Mouse (Mus musculus): ENCODE data around the gene Anxa5.
A peak's percentile ranks its signal among the peaks of the same experiment; 100 is the strongest.

The Anxa5 gene

DNA sequence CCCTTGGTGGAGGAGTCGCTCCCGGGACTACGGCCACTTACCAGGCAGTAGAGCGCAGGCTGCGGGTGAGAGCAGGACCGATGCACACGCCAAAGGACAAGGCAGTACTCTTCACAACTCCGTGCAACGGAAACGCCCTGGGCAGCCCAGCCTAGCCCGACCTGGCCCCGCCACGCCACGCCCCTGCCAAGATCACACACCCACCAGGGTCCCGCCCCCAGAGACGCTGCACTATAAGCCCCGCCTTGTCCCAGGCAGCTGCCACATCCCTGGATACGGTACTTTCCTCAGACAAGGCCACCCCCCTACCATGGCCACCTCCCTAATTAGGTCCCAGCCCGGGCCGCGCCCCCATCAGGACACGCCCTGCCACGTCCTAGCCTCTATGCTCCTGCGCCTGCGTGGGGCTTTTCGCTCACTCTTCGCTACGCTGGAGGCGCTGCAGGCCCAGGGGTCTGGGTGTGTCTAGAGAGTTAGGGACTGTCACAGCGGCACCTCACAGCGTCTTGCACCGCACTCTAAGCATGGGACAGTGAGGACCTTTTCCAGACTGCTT is at the start of gene Anxa5, which contains the start of gene 1810062G17Rik:
Anxa5 (minus strand) TSS at position 363 of the 556 bp plus-strand sequence.
1810062G17Rik (plus strand) TSS at position 406 of the 556 bp plus-strand sequence.
- DNase-seq (ENCODE audit: low spot score), result peak; percentile 91

DNA sequence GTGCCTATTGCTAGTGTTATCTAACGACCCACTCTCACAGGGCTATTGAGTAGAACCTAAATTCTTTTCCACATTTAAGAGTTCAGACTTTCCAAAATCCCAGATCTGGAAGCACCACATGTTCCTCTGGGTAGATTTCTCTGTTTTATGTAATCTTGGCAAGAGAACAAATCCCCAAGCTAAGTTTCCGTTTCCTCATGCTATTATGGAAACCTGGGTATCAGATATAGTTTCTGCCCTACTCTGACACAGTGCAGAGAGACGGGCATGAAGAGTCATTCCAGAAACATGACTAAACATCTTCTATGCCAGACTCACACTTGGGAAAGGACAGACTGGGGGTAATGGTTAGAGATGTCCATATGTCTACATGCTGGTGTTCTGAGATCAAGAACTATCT is 48.8 kb upstream of the Anxa5 start:
- DNase-seq (ENCODE audit: low spot score), result no peak

DNA sequence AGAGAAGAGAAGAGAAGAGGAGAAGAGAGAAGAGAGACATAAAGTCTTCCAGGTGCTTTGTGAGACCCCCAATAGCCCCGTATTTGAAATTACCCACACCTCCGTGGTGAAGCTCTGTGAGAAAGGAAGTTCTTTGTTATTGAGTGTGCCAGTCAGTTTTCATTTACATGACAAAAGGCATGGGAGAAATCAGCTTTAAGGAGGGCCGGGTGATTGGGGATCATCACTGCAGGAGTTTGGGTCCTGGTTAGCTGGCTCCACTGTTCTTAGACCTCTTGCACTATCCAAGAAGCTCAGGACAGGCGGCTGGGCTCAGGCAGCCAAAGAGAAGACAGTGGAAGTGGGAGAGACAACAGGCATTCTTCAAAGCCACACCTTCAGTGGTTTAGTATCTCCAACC is 46.4 kb upstream of the Anxa5 start:
- DNase-seq (ENCODE audit: low spot score), result no peak

DNA sequence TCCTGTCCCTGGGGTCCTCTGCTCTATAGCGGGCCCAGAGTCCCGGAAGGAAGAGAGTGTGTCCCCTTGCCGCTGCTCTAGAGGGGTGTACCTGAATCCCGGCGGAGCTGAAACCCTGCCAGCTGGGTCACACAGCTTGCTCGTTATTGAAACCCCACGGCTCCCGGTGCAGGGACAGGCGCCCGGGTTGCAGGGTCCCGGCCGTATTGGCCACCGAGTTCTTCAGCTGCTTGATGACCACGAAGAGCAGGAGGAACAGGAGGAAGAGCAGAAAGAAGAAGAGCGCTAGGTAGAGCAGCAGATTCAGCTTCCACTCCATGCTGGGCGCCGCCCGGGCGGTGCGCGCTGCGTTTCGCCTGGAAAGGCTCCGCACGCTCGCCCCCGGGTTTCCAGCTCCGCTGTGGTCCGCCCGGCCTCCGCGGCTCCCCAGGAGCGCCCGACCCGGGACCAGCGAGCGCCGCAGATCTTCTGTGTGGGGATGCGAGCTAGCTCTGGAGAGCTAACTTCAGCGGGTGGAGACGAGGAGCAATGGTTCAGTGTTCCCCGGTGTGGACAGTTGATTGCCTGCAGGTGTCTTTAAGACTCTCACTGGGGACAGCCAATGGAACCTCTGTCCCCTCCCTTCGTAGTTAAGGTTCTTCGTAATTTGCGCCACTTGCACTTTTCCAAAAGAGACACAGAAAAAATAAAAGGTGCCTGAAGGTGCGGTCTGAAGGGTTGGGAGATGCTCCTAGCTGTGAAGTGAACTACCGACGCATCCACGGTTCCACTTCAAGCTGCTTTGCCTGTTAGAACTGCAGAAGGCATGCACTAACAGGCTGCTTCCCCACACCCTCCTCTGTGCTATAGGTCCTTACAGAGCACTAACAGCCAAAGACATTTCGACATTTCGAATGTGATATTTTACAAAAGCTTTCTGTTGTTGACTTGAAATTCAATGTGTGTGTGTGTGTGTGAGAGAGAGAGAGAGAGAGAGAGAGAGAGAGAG is 45.7 kb upstream of the Anxa5 start, which contains the start of gene Gm11549:
Gm11549 (minus strand) TSS at position 741 of the 988 bp plus-strand sequence.
- DNase-seq (ENCODE audit: low spot score), result no peak

DNA sequence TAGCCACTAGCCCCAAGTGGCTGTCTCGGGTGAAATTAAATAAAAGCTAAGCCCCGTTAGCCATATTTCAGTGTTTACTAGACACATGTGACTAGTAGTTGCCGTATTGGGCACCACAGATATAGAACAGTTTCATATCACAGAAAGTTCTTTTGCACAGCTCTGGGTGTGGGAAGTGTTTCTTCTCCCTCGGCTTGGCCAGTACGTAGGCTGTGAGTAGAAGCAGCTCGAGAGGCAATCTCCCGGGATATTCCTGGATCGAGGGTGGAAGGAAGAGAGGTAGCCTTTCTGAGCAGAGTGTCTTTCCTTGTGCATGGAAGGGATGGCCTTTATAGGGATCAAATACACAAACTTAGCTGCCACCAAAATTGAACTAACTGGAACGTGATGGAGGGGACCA is 40.5 kb upstream of the Anxa5 start:
- no peak for DNase-seq (ENCODE audit: low spot score)

DNA sequence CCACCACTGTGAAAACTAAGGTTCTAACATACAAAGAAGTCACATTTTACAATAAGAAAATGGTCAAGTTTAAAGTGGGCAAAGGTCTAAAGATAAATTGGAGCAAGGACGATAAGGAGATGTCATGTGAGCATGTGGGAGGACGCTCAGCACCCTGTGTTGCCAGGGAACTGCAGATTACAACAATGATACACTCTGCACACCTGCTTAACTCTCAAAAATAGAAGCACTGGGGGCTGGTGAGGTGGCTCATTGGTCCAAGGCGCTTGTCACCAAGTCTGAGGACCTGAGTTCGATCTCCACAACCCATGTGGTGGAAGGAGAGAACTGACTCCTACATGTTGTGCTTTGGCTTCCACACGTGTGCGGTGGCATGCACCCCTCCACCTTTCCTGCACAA is 35.8 kb upstream of the Anxa5 start:
- no peak for DNase-seq (ENCODE audit: low spot score)

DNA sequence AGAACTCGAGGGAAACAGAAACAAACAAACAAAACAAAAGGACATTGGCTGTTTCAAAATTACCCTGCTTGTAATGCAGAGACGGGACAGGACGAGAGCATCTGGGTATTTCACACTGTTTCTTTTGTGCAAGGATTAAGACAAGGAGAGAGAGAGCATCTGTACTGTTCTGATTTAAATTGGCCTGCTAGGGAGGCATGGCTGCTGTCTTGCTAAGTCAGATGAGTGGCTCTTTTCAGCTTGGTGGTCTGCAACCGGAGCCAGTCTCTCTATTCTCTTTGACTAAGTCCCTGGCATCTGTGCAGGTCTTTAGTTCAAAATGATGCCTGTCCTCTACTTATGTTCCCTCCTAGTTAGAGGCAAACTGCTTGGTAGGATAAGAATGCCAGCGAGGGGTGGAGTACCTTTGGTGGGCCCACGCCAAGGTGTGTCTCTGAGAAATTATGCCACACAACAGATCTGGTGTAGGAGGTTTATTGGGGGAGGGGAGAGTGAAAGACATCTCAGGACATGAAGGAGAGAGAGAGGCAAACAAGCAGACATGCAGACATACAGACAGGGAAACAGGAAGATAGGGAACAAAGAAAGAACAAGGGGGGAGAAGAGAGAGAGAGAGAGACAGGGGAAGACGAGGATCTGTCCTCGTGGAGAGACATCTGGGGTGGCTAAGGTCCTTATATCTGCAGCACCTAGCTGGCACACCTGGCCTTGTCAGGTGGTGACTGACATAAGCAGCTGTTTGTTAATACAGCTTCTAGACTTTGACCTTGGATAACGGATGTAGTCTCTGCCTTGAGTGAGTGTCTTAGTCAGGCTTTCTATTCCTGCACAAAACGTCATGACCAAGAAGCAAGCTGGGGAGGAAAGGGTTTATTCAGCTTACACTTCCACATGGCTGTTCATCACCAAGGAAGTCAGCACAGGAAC is 30.4 kb upstream of the Anxa5 start:
- DNase-seq (ENCODE audit: low spot score), result no peak

DNA sequence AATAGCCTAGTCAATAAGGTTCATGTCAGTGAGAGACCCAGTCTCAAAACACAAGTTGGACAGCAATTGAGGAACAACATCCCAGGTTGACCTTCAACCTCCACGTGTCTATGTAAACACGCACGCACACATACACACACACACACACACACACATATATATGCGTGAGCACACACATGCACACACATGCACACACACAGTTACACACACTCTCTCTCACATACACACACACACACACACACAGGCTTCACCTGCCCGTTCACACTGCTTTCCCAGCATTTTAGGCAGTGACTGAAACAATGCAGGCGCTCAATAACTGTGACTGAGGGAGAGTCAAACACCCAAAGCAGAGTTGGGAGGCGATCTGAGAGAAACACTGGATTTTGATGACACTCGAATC is 29.6 kb upstream of the Anxa5 start:
- no peak for DNase-seq (ENCODE audit: low spot score)

DNA sequence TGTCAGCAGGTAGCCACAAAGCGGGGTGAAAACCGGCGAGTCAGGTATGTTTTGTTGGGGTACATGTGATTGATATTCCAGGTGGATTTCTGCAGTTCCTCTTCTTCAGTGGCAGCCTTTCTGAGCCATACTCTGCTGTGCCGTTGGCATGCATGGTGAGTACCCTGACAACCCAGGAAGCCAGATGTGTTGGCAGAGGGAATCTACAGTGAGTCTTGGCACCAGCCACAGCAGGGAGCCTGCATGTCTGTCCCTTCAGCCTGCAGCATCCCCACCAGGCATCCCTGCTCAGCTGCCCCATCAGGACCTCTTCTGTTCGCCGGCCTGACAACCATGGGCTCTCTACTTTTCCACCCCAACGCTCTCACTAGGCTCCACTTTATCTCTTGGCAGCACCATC is 25.9 kb upstream of the Anxa5 start:
- no peak for DNase-seq (ENCODE audit: low spot score)

DNA sequence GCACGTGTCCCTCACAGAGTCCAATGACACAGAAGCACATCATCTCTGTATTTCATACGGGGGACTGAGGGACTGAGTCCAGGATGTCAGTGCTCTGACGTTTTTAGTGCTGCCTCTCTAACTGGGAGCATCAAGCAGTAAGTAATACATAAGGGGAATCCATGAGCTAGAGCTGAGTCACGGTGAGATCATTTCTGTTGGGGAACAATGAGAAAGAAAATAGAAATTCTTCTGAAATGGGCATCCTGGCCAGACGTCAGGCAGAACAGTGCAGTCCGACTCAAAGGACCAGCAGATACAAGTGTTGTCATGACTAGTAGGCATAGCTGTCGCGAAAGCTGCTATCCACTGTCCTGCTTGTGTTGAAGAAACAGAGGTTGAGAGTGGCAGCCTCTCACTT is 25.3 kb upstream of the Anxa5 start:
- DNase-seq (ENCODE audit: low spot score), result no peak

DNA sequence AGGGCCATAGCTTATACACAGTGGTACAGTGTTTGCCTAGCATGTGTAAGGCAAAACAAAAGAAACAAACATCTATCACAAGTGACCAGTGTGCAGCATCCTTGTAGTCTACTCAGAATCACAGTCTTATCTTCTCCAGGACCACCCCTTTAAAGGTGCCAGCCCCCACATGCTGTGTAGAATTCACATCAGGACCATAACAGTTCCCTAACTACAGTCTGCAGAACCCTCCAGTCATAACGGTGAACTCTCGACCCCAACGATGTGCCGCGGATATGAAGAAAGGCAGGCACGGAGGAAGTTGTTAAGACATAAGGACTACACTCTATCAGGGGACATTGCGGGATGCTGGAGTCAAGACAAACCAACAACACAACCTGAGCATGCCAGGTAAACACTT is 23.7 kb upstream of the Anxa5 start:
- no peak for DNase-seq (ENCODE audit: low spot score)

DNA sequence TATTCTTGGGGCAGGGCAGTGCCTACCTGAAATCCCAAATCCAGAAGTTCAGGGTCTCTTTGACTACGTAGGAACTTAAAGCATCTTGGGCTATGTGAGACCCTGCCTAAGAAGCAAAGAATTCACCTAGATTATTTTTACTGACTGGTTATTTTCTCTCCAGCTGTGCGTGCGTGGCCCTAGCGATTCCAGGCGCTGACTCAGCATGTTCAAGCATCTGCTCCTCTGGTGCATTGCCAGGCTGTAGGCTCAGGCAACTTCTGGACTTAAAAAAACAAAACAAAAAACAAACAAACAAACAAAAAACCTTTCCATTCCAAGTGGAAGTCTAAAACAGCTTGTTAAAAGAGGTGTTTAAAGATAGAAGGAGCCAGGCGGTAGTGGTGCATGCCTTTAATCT is 22.5 kb upstream of the Anxa5 start:
- no peak for DNase-seq (ENCODE audit: low spot score)

DNA sequence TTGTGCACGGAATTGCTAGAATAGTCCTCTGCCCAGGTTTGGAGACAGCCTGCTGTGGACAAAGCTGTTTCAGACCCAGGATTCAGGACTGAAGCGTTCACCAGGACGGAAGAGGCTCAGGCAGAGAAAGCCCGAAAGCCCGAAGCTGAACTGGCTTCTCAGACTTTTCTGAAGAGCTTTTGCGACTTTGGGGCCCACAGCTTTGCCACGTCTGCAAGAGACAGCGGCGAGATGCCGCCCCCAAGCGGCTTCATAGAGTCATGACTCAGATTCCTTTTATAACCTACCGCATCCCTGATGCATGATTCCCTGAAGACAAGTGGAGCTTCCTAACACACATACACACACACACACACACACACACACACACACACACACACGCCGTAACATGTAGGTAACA is 21.1 kb upstream of the Anxa5 start:
- no peak for DNase-seq (ENCODE audit: low spot score)

DNA sequence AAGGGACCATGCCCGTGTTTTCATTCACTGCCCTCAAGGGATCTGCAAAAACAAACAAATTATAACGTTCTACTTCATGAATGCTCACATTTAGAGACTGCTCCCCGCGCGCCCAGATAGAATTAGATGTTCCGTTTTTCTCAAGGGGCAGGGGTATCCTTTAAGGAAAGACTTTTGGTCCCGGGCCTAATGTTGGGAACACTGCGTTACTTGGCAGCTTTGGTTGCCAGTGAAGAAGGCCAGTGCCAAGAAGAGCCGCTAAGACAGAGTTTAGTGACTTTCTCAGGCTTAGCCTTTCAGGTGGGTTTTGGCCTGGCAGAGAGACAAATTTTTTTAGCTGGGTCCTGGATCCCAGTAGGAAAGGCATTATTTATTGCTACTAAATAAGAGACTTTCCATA is 20.6 kb upstream of the Anxa5 start:
- no peak for DNase-seq (ENCODE audit: low spot score)

DNA sequence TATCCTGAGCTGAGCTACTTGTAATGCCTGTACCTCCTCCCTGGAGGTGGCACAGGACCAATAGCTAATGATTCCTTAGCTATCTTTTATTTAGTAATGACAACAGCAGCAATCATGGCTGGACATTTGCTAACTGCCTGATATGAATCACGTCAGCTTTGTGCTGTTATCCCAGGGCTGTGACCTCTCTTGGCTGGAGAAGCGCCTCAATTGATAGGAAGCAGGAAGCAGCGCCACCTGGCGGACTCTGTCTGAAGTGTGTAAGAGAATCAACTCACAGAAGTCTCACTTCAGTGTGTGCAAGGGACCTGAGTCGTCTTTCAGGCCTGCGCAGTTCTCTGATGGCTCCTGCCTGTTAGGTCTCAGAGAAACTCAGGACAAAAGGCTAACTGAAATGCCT is 19.7 kb upstream of the Anxa5 start:
- DNase-seq (ENCODE audit: low spot score), result peak; percentile 42

DNA sequence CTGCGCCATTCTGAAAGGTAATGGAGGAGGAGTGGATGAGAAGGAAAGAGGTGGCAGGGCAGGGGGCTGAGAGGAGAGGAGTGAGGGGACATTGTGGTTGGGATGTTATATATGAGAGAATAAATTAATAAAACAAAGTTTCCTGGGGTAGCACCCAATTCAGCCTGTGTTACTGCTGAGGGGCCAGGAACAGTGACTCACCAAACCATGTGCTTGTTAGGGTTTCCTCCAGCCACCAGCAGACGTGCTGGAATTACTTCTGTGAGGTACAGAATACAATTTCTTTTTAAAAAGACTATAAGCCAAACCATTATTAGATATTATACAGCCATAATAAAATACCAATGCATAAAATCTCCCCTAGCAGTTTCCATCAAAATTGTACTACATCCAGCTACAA is 18.9 kb upstream of the Anxa5 start:
- no peak for DNase-seq (ENCODE audit: low spot score)

DNA sequence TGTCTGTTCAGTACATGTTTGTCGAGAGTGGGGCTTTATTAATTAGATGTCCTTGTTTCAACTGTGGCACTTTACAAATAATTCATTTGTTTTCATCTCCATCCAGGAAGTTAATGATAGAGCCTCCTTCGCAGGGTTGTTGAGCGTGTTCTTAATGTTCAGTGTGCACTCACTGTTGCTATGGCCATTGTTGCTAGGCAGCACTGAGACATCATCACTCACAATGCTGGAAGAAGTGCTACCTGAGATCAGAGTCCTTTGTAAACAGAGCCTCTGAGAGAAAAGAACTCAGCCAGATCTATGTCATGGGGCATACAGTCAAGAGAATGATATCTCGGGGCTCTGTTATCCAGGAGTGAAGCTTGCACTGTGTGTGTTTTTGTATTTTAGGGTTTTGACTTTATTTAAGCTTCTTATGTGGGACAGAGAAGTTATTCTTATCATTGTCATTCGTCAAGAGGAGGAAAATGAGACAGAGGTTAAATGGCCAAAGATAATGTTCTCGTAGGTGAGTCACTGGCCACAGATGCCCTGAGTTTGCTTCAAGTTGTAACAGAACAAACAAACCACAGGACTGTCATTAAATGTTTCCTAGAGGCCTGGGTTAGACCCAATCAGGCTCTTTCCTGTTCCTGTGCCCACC is 18.1 kb upstream of the Anxa5 start:
- DNase-seq (ENCODE audit: low spot score), result no peak

DNA sequence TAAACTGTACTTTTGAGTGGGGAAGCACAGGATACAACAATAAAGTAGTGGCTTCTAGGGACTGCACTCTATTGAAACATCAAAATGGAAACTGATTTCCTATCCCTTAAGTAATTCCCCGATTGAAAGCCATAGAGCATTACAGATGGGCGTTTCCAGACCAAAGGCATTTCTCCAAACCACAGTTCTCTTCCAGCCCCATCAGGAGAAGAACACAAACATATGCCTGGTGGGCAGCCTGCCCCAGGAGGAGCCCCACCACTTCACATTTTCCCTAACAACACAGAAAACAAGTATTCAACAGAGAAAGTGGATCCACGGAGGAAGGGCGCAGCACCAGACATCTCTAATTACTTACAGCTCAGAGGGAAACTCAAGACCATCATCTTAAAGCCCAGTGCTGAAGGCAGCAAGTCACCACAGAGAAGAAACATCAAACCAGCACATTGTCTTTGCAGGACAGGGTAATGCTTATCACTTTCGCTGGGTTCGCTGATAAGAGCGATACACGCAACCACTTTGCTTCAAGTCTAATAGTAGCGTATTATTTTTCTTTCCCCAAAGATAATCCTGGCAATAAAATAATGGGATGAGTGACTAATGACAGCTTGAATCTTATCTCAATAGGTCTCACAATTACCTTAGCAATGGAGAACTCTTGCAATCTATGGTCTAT is 17.2 kb upstream of the Anxa5 start:
- DNase-seq (ENCODE audit: low spot score), result no peak

DNA sequence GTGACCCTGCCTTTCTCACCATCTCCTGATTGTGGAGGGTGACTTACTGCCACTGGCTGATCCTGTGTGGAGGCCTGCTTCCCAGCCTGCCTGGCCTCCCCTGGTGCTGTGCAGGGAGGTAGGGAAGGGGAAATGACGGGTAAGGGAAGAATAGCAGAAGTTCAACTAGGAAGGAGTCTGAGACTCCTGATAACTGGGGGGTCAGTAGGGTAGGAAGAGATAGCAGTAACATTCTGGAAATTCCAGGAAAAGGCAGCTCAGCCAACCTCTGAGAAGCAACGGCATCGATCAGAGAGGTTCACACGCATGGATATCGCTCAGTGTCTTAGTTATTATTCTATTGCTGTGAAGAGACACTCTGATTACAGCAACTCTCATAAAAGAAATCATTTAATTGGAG is 15.8 kb upstream of the Anxa5 start:
- DNase-seq (ENCODE audit: low spot score), result no peak

DNA sequence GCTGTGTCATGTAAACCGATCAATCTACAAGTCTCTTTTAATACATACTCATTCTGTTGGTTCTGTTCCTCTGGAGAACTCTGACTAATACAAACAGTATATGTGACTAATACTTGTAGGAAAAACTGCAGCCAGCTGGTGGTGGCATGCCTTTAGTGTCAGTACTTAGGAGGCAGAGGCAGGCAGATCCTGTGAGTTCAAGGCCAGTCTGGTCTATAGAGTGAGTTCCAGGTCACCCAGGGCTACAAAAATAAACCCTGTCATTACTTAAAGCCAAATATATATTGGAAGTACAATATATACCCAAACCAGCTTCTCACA is 13.9 kb upstream of the Anxa5 start:
- DNase-seq (ENCODE audit: low spot score), result no peak

DNA sequence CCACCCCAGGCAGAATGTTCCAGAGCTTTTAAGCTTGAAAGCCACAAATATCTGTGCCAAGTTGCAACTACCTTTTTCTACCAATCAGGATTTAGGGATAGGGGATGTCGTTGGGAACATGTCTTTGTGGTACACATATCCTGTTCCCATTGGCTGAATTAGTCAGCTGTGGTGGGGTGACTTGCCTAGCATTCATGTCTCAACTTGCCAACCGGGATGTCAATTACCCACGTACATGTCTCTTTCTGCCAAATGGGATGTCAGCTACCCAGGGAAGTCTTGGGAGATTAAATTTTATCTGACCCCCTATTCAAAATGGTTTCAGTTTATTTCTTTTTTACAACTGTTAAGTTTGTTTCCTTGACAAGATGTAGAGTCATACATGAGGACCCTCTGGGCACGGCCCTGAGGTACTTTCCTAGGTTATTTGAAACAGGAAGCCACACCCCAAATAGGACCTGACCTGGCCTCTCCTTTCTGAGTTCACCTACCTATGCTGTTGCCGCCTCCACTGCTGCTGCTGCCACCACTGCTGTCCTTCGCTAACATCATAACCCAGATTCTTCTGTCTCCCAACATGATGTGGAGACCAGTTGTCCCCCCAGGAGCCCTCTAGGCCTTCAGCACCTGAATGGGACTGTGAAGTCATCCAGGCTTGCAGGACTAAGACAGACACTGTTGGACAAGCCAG is 13.3 kb upstream of the Anxa5 start:
- no peak for DNase-seq (ENCODE audit: low spot score)

Data from spleen, adult 12 weeks (tissue).